Mouse (Mus musculus): Measurements from ENCODE around the gene Stk31. TPM values are rescaled to one million over a fixed set of nuclear protein-coding genes. Genes with fewer than 3 reads are reported as not detected.

Stk31 gene
- polyA plus RNA-seq, 1 experiment from 2014 or later = 0.17 TPM

DNA sequence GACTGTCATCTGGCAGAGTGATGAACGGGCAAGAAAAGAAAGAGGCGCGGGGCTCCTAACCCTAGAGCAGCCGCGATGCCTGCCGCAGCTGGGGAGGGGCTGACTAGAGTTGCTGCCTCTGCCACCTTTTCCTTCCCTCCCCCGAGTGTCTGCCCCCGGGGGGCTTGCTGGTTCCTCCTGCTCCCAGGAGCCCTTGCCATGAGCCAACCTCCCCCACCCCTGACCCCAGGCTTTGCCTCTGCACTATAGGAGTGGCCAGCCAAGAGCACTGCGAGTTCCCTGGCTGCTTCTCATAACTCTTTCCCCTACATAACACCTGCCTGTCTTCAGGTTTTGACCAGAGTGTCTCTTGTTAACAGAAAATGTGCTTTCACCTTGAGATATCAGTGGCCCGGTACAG lies 96.1 kb downstream of the Stk31 start:
- no peak for DNase-seq (ENCODE audit: low spot score)
- Histone ChIP-seq H3K36me3 (replicated peaks; ENCODE audit: control insufficient read depth, insufficient read depth) (no peaks in the 10 kb centered on the region), H3K27ac (no peak overlapping the region), H3K27me3 (ENCODE audit: control insufficient read depth, insufficient read depth, low read length) (no peaks in the 10 kb centered on the region), H3K4me1 (replicated peaks; ENCODE audit: control insufficient read depth, insufficient read depth, low read length) (no peaks in the 10 kb centered on the region), H3K4me2 (replicated peaks) (no peak overlapping the region), H3K4me3 (replicated peaks; ENCODE audit: low read length) (no peak overlapping the region), H3K9ac (no peak overlapping the region), H3K9me3 (ENCODE audit: control insufficient read depth, low read length) (no peaks in the 10 kb centered on the region)
- 97% methylated on average over 8 of the region's 10 CpGs for WGBS
- ATAC-seq (ENCODE audit: low FRiP score) = no peak

DNA sequence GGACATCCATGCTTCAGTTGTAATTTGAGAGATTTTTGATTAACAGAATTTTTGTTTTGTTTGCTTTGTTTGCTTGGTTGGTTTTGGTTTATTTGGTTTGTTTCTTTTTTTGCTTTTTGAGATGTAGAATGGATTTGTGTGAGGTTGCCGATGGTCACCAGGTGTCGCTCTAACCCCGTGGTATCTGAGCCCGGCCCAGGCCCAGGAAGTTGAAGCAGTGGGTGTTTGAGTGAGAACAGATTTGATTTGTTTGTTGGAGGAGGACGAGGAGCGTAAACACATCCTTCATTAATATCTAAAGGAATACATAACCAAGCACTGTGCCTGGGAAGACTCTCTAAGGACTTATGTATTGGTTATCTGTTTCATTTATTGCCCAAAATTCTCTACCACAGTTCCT lies 123.6 kb downstream of the Stk31 start:
- 7% methylated on average over 6 of the region's 6 CpGs for WGBS
- Histone ChIP-seq H3K4me2 (replicated peaks) (no peak overlapping the region), H3K27me3 (ENCODE audit: control insufficient read depth, insufficient read depth, low read length) (no peaks in the 10 kb centered on the region), H3K9me3 (ENCODE audit: control insufficient read depth, low read length) (no peaks in the 10 kb centered on the region), H3K36me3 (replicated peaks; ENCODE audit: control insufficient read depth, insufficient read depth) (no peaks in the 10 kb centered on the region), H3K9ac (no peak overlapping the region), H3K4me1 (replicated peaks; ENCODE audit: control insufficient read depth, insufficient read depth, low read length) (no peaks in the 10 kb centered on the region), H3K27ac (no peak overlapping the region), H3K4me3 (replicated peaks; ENCODE audit: low read length) (no peak overlapping the region)
- DNase-seq (ENCODE audit: low spot score) (peak; percentile 83), ATAC-seq (ENCODE audit: low FRiP score) (no peak)

Other genes with a start within 250 kb of the Stk31 start
- gene Igf2bp3, start 180.6 kb upstream of the Stk31 start, polyA plus RNA-seq (2014; fragmentation: Nextera tagmentation; extraction: Ambion mirVana) = 25.4 and 30.4 TPM in 2 replicates
- gene Tra2a, start 131.6 kb upstream of the Stk31 start, polyA plus RNA-seq (2014; fragmentation: Nextera tagmentation; extraction: Ambion mirVana) = 42.3 and 44.5 TPM in 2 replicates
- 11.0 and 11.2 TPM in 2 replicates for gene Ccdc126, start 76.3 kb upstream of the Stk31 start, polyA plus RNA-seq (2014; fragmentation: Nextera tagmentation; extraction: Ambion mirVana)
- 4.2 and 5.5 TPM in 2 replicates for gene Fam221a, start 27.9 kb upstream of the Stk31 start, polyA plus RNA-seq (2014; fragmentation: Nextera tagmentation; extraction: Ambion mirVana)